Mouse (Mus musculus) large intestine, adult 2 months (tissue): ENCODE data around the gene Alkbh2. TPM values are rescaled to one million over a fixed set of nuclear protein-coding genes. Genes with fewer than 3 reads are reported as not detected.

Source experiments
- DNase-seq: peaks from one replicate; pipeline ENCODE4 v3.0.0-alpha.2; 2012; ENCODE audit warnings: low read depth, low spot score
- WGBS: fragments of 180-500 bp; shearing (Covaris S2); methylation state at CpG from one replicate; pipeline ENCODE4 v1.1.7; 2018; 5-methylcytosine and 5-hydroxymethylcytosine counted together
- polyA plus RNA-seq: library from polyadenylated mRNA; depleted of rRNA; stranded (reverse); fragments of >200 nt; gene quantifications from 2 replicates; pipeline ENCODE4 v1.2.3, GENCODE M21; 2012

Alkbh2 gene
- polyA plus RNA-seq, 1 experiment: 9.9 TPM

GRCm38 (mm10) chr5:114147043-114147972 lies 19.3 kb upstream of the Alkbh2 start:
- WGBS: 71% methylated on average over 14 of the region's 14 CpGs
- no peak for DNase-seq

- DNase-seq: no peak
- 28% methylated on average over 19 of the region's 19 CpGs for WGBS
Measured at GRCm38 (mm10) chr5:114146028-114146888, 18.2 kb upstream of the Alkbh2 start, which contains the start of gene Acacb. Acacb (plus strand) TSS chr5:114146535.

- WGBS: 8% methylated on average over 9 of the region's 9 CpGs
- DNase-seq: peak; percentile 98
Measured at GRCm38 (mm10) chr5:114139175-114139574, 11.2 kb upstream of the Alkbh2 start.

GRCm38 (mm10) chr5:114138277-114139164 lies 10.5 kb upstream of the Alkbh2 start:
- peak; percentile 63 for DNase-seq
- 15% methylated on average over 21 of the region's 21 CpGs for WGBS

GRCm38 (mm10) chr5:114137481-114138276 lies 9.7 kb upstream of the Alkbh2 start:
- WGBS: 31% methylated on average over 15 of the region's 15 CpGs
- peak; percentile 50 for DNase-seq

- no peak for DNase-seq
- WGBS: 92% methylated on average over 10 of the region's 10 CpGs
Measured at GRCm38 (mm10) chr5:114135516-114135915, 7.5 kb upstream of the Alkbh2 start.

- WGBS: 33% methylated on average over 6 of the region's 6 CpGs
- DNase-seq: no peak
Measured at GRCm38 (mm10) chr5:114134091-114134534, 6.1 kb upstream of the Alkbh2 start.

GRCm38 (mm10) chr5:114132841-114133240 lies 4.8 kb upstream of the Alkbh2 start:
- WGBS: 90% methylated on average over 6 of the region's 6 CpGs
- no peak for DNase-seq

- DNase-seq: peak; percentile 67
- WGBS: under 1% methylated on average over 15 of the region's 15 CpGs
Measured at GRCm38 (mm10) chr5:114131521-114131840, 3.5 kb upstream of the Alkbh2 start.

GRCm38 (mm10) chr5:114130698-114131520 lies 2.9 kb upstream of the Alkbh2 start:
- peak; percentile 75 for DNase-seq
- WGBS: under 1% methylated on average over 86 of the region's 87 CpGs

GRCm38 (mm10) chr5:114130211-114130605 lies 2.2 kb upstream of the Alkbh2 start, which contains the start of gene Ung:
Ung (plus strand) TSS chr5:114130386.
- 1% methylated on average over 29 of the region's 29 CpGs for WGBS
- DNase-seq: no peak

GRCm38 (mm10) chr5:114129550-114130210 lies 1.7 kb upstream of the Alkbh2 start:
- no peak for DNase-seq
- 61% methylated on average over 15 of the region's 15 CpGs for WGBS

GRCm38 (mm10) chr5:114126499-114127244 lies 1.3 kb downstream of the Alkbh2 start:
- no peak for DNase-seq
- WGBS: 89% methylated on average over 7 of the region's 7 CpGs

GRCm38 (mm10) chr5:114126008-114126407 lies 2.0 kb downstream of the Alkbh2 start:
- no peak for DNase-seq
- 94% methylated on average over 3 of the region's 3 CpGs for WGBS

- 86% methylated on average over 4 of the region's 4 CpGs for WGBS
- DNase-seq: no peak
Measured at GRCm38 (mm10) chr5:114119806-114120205, 8.2 kb downstream of the Alkbh2 start.

- DNase-seq: no peak
- WGBS: 53% methylated on average over 7 of the region's 7 CpGs
Measured at GRCm38 (mm10) chr5:114116586-114116985, 11.4 kb downstream of the Alkbh2 start.

GRCm38 (mm10) chr5:114115030-114115429 lies 13.0 kb downstream of the Alkbh2 start:
- 78% methylated on average over 5 of the region's 5 CpGs for WGBS
- DNase-seq: no peak
